Mouse (Mus musculus): ENCODE measurements around the gene Hist1h1c. TPM values are rescaled to one million over a fixed set of nuclear protein-coding genes. Genes with fewer than 3 reads are reported as not detected.

Gene Hist1h1c
- polyA plus RNA-seq, 1 experiment from 2014 or later = 13.5 TPM

- Histone ChIP-seq H3K4me3 (ENCODE audit: low read depth, low read length) (no peak overlapping the region), H3K9ac (ENCODE audit: low read length) (no peak overlapping the region), H3K27ac (ENCODE audit: low read depth, low read length) (no peak overlapping the region), H3K9me3 (ENCODE audit: control insufficient read depth, low read length) (no peaks in the 10 kb centered on the region), H3K36me3 (ENCODE audit: control insufficient read depth, insufficient read depth, low read length) (no peaks in the 10 kb centered on the region), H3K4me2 (no peak overlapping the region), H3K4me1 (ENCODE audit: control insufficient read depth, insufficient read depth, low read length) (no peaks in the 10 kb centered on the region), H3K27me3 (ENCODE audit: control insufficient read depth, insufficient read depth, low read length) (no peaks in the 10 kb centered on the region)
- 91% methylated on average over 9 of the region's 9 CpGs for WGBS
- ATAC-seq (ENCODE audit: low FRiP score) = no peak
- no peak for DNase-seq (ENCODE audit: low spot score, missing footprints)
Measured at GRCm38 (mm10) chr13:23729192-23729525, 9.4 kb upstream of the Hist1h1c start.

GRCm38 (mm10) chr13:23729706-23730105 is 8.9 kb upstream of the Hist1h1c start:
- H3K9ac ChIP-seq (ENCODE audit: low read length) = no peak overlapping the region
- ATAC-seq (ENCODE audit: low FRiP score) (no peak), DNase-seq (ENCODE audit: low spot score, missing footprints) (no peak)
- H3K4me2 ChIP-seq = no peak overlapping the region
- WGBS = 89% methylated on average over 5 of the region's 5 CpGs
- H3K27ac ChIP-seq (ENCODE audit: low read depth, low read length) = no peak overlapping the region
- no peaks in the 10 kb centered on the region for H3K27me3 ChIP-seq (ENCODE audit: control insufficient read depth, insufficient read depth, low read length)
- no peak overlapping the region for H3K4me3 ChIP-seq (ENCODE audit: low read depth, low read length)
- H3K36me3 ChIP-seq (ENCODE audit: control insufficient read depth, insufficient read depth, low read length) = no peaks in the 10 kb centered on the region
- H3K9me3 ChIP-seq (ENCODE audit: control insufficient read depth, low read length) = no peaks in the 10 kb centered on the region
- no peaks in the 10 kb centered on the region for H3K4me1 ChIP-seq (ENCODE audit: control insufficient read depth, insufficient read depth, low read length)

- 64% methylated on average over 8 of the region's 8 CpGs for WGBS
- Histone ChIP-seq H3K4me3 (ENCODE audit: low read depth, low read length) (no peak overlapping the region), H3K36me3 (ENCODE audit: control insufficient read depth, insufficient read depth, low read length) (no peaks in the 10 kb centered on the region), H3K27ac (ENCODE audit: low read depth, low read length) (no peak overlapping the region), H3K4me1 (ENCODE audit: control insufficient read depth, insufficient read depth, low read length) (no peaks in the 10 kb centered on the region), H3K9ac (ENCODE audit: low read length) (no peak overlapping the region), H3K27me3 (ENCODE audit: control insufficient read depth, insufficient read depth, low read length) (no peaks in the 10 kb centered on the region), H3K9me3 (ENCODE audit: control insufficient read depth, low read length) (no peaks in the 10 kb centered on the region), H3K4me2 (no peak overlapping the region)
- ATAC-seq (ENCODE audit: low FRiP score) (no peak), DNase-seq (ENCODE audit: low spot score, missing footprints) (no peak)
Measured at GRCm38 (mm10) chr13:23730479-23730878, 8.1 kb upstream of the Hist1h1c start.

GRCm38 (mm10) chr13:23732156-23732804 is 6.3 kb upstream of the Hist1h1c start:
- H3K4me2 ChIP-seq = no peak overlapping the region
- no peak for ATAC-seq (ENCODE audit: low FRiP score)
- H3K4me1 ChIP-seq (ENCODE audit: control insufficient read depth, insufficient read depth, low read length) = no peaks in the 10 kb centered on the region
- no peaks in the 10 kb centered on the region for H3K9me3 ChIP-seq (ENCODE audit: control insufficient read depth, low read length)
- 29% methylated on average over 8 of the region's 8 CpGs for WGBS
- H3K4me3 ChIP-seq (ENCODE audit: low read depth, low read length) = no peak overlapping the region
- H3K9ac ChIP-seq (ENCODE audit: low read length) = no peak overlapping the region
- peak; percentile 84 for DNase-seq (ENCODE audit: low spot score, missing footprints)
- no peak overlapping the region for H3K27ac ChIP-seq (ENCODE audit: low read depth, low read length)
- H3K27me3 ChIP-seq (ENCODE audit: control insufficient read depth, insufficient read depth, low read length) = no peaks in the 10 kb centered on the region
- no peaks in the 10 kb centered on the region for H3K36me3 ChIP-seq (ENCODE audit: control insufficient read depth, insufficient read depth, low read length)

- H3K27me3 ChIP-seq (ENCODE audit: control insufficient read depth, insufficient read depth, low read length) = no peaks in the 10 kb centered on the region
- no peak overlapping the region for H3K4me3 ChIP-seq (ENCODE audit: low read depth, low read length)
- no peak for ATAC-seq (ENCODE audit: low FRiP score)
- H3K36me3 ChIP-seq (ENCODE audit: control insufficient read depth, insufficient read depth, low read length) = no peaks in the 10 kb centered on the region
- WGBS = 66% methylated on average over 5 of the region's 5 CpGs
- H3K9me3 ChIP-seq (ENCODE audit: control insufficient read depth, low read length) = no peaks in the 10 kb centered on the region
- no peak for DNase-seq (ENCODE audit: low spot score, missing footprints)
- no peak overlapping the region for H3K4me2 ChIP-seq
- H3K9ac ChIP-seq (ENCODE audit: low read length) = no peak overlapping the region
- H3K27ac ChIP-seq (ENCODE audit: low read depth, low read length) = no peak overlapping the region
- H3K4me1 ChIP-seq (ENCODE audit: control insufficient read depth, insufficient read depth, low read length) = peaks cover 13% of the 10 kb centered on the region
Measured at GRCm38 (mm10) chr13:23737091-23737490, 1.5 kb upstream of the Hist1h1c start.

- Histone ChIP-seq H3K4me2 (peak overlapping the region; percentile 93), H3K4me3 (ENCODE audit: low read depth, low read length) (peak overlapping the region; percentile 52; the same call in 1 of the 2 replicates), H3K4me1 (ENCODE audit: control insufficient read depth, insufficient read depth, low read length) (peaks cover 13% of the 10 kb centered on the region), H3K36me3 (ENCODE audit: control insufficient read depth, insufficient read depth, low read length) (no peaks in the 10 kb centered on the region), H3K27ac (ENCODE audit: low read depth, low read length) (peak overlapping the region; percentile 98; the same call in 1 of the 2 replicates), H3K9ac (ENCODE audit: low read length) (peak overlapping the region; percentile 81), H3K27me3 (ENCODE audit: control insufficient read depth, insufficient read depth, low read length) (no peaks in the 10 kb centered on the region), H3K9me3 (ENCODE audit: control insufficient read depth, low read length) (no peaks in the 10 kb centered on the region)
- DNase-seq (ENCODE audit: low spot score, missing footprints) (no peak), ATAC-seq (ENCODE audit: low FRiP score) (no peak)
- WGBS = 22% methylated on average over 4 of the region's 4 CpGs
Measured at GRCm38 (mm10) chr13:23738041-23738440, 567 bp upstream of the Hist1h1c start.

GRCm38 (mm10) chr13:23739069-23739921 is 687 bp downstream of the Hist1h1c start:
- peak; percentile 98 for DNase-seq (ENCODE audit: low spot score, missing footprints)
- H3K36me3 ChIP-seq (ENCODE audit: control insufficient read depth, insufficient read depth, low read length) = no peaks in the 10 kb centered on the region
- H3K27ac ChIP-seq (ENCODE audit: low read depth, low read length) = peak overlapping the region; percentile 98
- peak overlapping the region; percentile 93 for H3K4me2 ChIP-seq
- H3K4me1 ChIP-seq (ENCODE audit: control insufficient read depth, insufficient read depth, low read length) = peaks cover 13% of the 10 kb centered on the region
- peak overlapping the region; percentile 52 for H3K4me3 ChIP-seq (ENCODE audit: low read depth, low read length)
- peak; percentile 85 for ATAC-seq (ENCODE audit: low FRiP score)
- H3K9ac ChIP-seq (ENCODE audit: low read length) = peak overlapping the region; percentile 81
- no peaks in the 10 kb centered on the region for H3K27me3 ChIP-seq (ENCODE audit: control insufficient read depth, insufficient read depth, low read length)
- WGBS = under 1% methylated on average over 39 of the region's 39 CpGs
- H3K9me3 ChIP-seq (ENCODE audit: control insufficient read depth, low read length) = no peaks in the 10 kb centered on the region

GRCm38 (mm10) chr13:23739922-23740252 is 1.3 kb downstream of the Hist1h1c start:
- no peak for ATAC-seq (ENCODE audit: low FRiP score)
- WGBS = 1% methylated on average over 14 of the region's 14 CpGs
- Histone ChIP-seq H3K4me3 (ENCODE audit: low read depth, low read length) (peak overlapping the region; percentile 52), H3K9ac (ENCODE audit: low read length) (peak overlapping the region; percentile 81), H3K4me1 (ENCODE audit: control insufficient read depth, insufficient read depth, low read length) (peaks cover 13% of the 10 kb centered on the region), H3K36me3 (ENCODE audit: control insufficient read depth, insufficient read depth, low read length) (no peaks in the 10 kb centered on the region), H3K9me3 (ENCODE audit: control insufficient read depth, low read length) (no peaks in the 10 kb centered on the region), H3K27me3 (ENCODE audit: control insufficient read depth, insufficient read depth, low read length) (no peaks in the 10 kb centered on the region), H3K4me2 (peak overlapping the region; percentile 93), H3K27ac (ENCODE audit: low read depth, low read length) (peak overlapping the region; percentile 98)
- DNase-seq (ENCODE audit: low spot score, missing footprints) = no peak

- H3K36me3 ChIP-seq (ENCODE audit: control insufficient read depth, insufficient read depth, low read length) = no peaks in the 10 kb centered on the region
- H3K27me3 ChIP-seq (ENCODE audit: control insufficient read depth, insufficient read depth, low read length) = no peaks in the 10 kb centered on the region
- ATAC-seq (ENCODE audit: low FRiP score) (no peak), DNase-seq (ENCODE audit: low spot score, missing footprints) (peak; percentile 90)
- no peaks in the 10 kb centered on the region for H3K9me3 ChIP-seq (ENCODE audit: control insufficient read depth, low read length)
- peaks cover 13% of the 10 kb centered on the region for H3K4me1 ChIP-seq (ENCODE audit: control insufficient read depth, insufficient read depth, low read length)
- WGBS = 36% methylated on average over 13 of the region's 13 CpGs
- peak overlapping the region; percentile 81 for H3K9ac ChIP-seq (ENCODE audit: low read length)
- peak overlapping the region; percentile 98 for H3K27ac ChIP-seq (ENCODE audit: low read depth, low read length)
- H3K4me2 ChIP-seq = peak overlapping the region; percentile 93
- H3K4me3 ChIP-seq (ENCODE audit: low read depth, low read length) = peak overlapping the region; percentile 52
Measured at GRCm38 (mm10) chr13:23740256-23740840, 1.7 kb downstream of the Hist1h1c start.

All from midbrain, embryonic 11.5 days (tissue).